31 mouse cellular contexts compared by ENCODE assay signal in genomic region chr4:96687358-96687803, GRCm38 (mm10). TPM values are rescaled to one million over a fixed set of nuclear protein-coding genes. Genes with fewer than 3 reads are reported as not detected.
DNase-seq lines count a peak whose midpoint lies in the region; ATAC-seq lines count a peak whose summit lies in the region.
"Had no signal": no experiment of that assay in that cellular context is flagged by ENCODE, and none has a peak within 500 bp of the region (broad histone marks: within the 10 kb centered on the region; RNA-seq: fewer than 3 reads in every experiment).

No protein-coding gene starts in this region.

- no peaks in the 10 kb centered on the region for H3K27me3 ChIP-seq in forebrain, embryonic 11.5 days (ENCODE audit: control insufficient read depth, insufficient read depth, low read length)
- H3K27me3 ChIP-seq in forebrain, embryonic 12.5 days, result no peaks in the 10 kb centered on the region
- no peaks in the 10 kb centered on the region for H3K27me3 ChIP-seq in hindbrain, embryonic 12.5 days
- H3K27me3 ChIP-seq in midbrain, embryonic 12.5 days, result no peaks in the 10 kb centered on the region
- H3K27me3 ChIP-seq: heart, embryonic 15.5 days had no signal

- WGBS in forebrain, embryonic 11.5 days, result 55% methylated on average over 2 of the region's 2 CpGs
- 38% methylated on average over 2 of the region's 2 CpGs for WGBS in forebrain, embryonic 12.5 days
- WGBS in hindbrain, embryonic 12.5 days, result 49% methylated on average over 2 of the region's 2 CpGs
- WGBS in midbrain, embryonic 12.5 days, result 37% methylated on average over 2 of the region's 2 CpGs

- no peak overlapping the region for H3K4me3 ChIP-seq in forebrain, embryonic 11.5 days (ENCODE audit: low read depth, low read length)
- no peak overlapping the region for H3K4me3 ChIP-seq in forebrain, embryonic 12.5 days (replicated peaks)
- H3K4me3 ChIP-seq in hindbrain, embryonic 12.5 days, result no peak overlapping the region
- H3K4me3 ChIP-seq in midbrain, embryonic 12.5 days, result no peak overlapping the region
- H3K4me3 ChIP-seq: heart, adult 2 months; heart, embryonic 15.5 days had no signal

- ATAC-seq in forebrain, embryonic 11.5 days (replicated peaks; ENCODE audit: low FRiP score), result 0 out of 2 replicates have a peak, but pooled peaks have one; percentile 25
- ATAC-seq in forebrain, embryonic 12.5 days (ENCODE audit: low FRiP score), result no peak
- ATAC-seq in hindbrain, embryonic 12.5 days (ENCODE audit: low FRiP score), result peak; percentile 64
- peak; percentile 67 for ATAC-seq in midbrain, embryonic 12.5 days (ENCODE audit: low FRiP score, low read depth)
- ATAC-seq: forebrain, postnatal 0 days had no signal

- H3K9ac ChIP-seq in forebrain, embryonic 11.5 days (ENCODE audit: low read length), result no peak overlapping the region
- H3K9ac ChIP-seq in forebrain, embryonic 12.5 days, result no peak overlapping the region
- H3K9ac ChIP-seq in hindbrain, embryonic 12.5 days, result no peak overlapping the region
- no peak overlapping the region for H3K9ac ChIP-seq in midbrain, embryonic 12.5 days (replicated peaks)
- H3K9ac ChIP-seq: forebrain, postnatal 0 days; heart, embryonic 15.5 days had no signal

- H3K4me1 ChIP-seq in forebrain, embryonic 11.5 days (replicated peaks; ENCODE audit: control insufficient read depth, insufficient read depth, low read length), result no peaks in the 10 kb centered on the region
- no peaks in the 10 kb centered on the region for H3K4me1 ChIP-seq in forebrain, embryonic 12.5 days
- H3K4me1 ChIP-seq in hindbrain, embryonic 12.5 days, result no peaks in the 10 kb centered on the region
- no peaks in the 10 kb centered on the region for H3K4me1 ChIP-seq in midbrain, embryonic 12.5 days
- H3K4me1 ChIP-seq: heart, embryonic 15.5 days had no signal

- no peaks in the 10 kb centered on the region for H3K9me3 ChIP-seq in forebrain, embryonic 11.5 days (ENCODE audit: control insufficient read depth, low read length)
- no peaks in the 10 kb centered on the region for H3K9me3 ChIP-seq in forebrain, embryonic 12.5 days
- H3K9me3 ChIP-seq in hindbrain, embryonic 12.5 days (replicated peaks), result no peaks in the 10 kb centered on the region
- H3K9me3 ChIP-seq in midbrain, embryonic 12.5 days, result no peaks in the 10 kb centered on the region
- H3K9me3 ChIP-seq: heart, embryonic 15.5 days had no signal

- H3K36me3 ChIP-seq in forebrain, embryonic 11.5 days (ENCODE audit: control insufficient read depth, insufficient read depth, low read length), result no peaks in the 10 kb centered on the region
- no peaks in the 10 kb centered on the region for H3K36me3 ChIP-seq in forebrain, embryonic 12.5 days (replicated peaks)
- H3K36me3 ChIP-seq in hindbrain, embryonic 12.5 days, result no peaks in the 10 kb centered on the region
- no peaks in the 10 kb centered on the region for H3K36me3 ChIP-seq in midbrain, embryonic 12.5 days
- H3K36me3 ChIP-seq: heart, embryonic 15.5 days had no signal

- no peak for DNase-seq in forebrain, embryonic 11.5 days (ENCODE audit: low spot score)
- DNase-seq in retina, embryonic 14.5 days (ENCODE audit: low spot score), result peak; percentile 25
- no peak for DNase-seq in layer of hippocampus, adult 8-10 months (ENCODE audit: low spot score in 2 of 2)
- no peak for DNase-seq in right cerebral cortex, postnatal 25 days
- no peak for DNase-seq in layer of hippocampus, postnatal 14 days (ENCODE audit: low spot score in 2 of 2)
- DNase-seq: adrenal gland, postnatal 36 days; cerebellum, adult 11 months; cerebellum, adult 9-11 months; forebrain, postnatal 0 days; gastrocnemius, postnatal 25 days; heart, adult 2 months; heart, postnatal 36 days; kidney, adult 2 months; right cerebral cortex, postnatal 14 days; spleen, adult 18-20 months; thymus, postnatal 14 days had no signal

- H3K4me2 ChIP-seq in forebrain, embryonic 11.5 days (ENCODE audit: low read depth, low read length, severe bottlenecking), result no peak overlapping the region
- H3K4me2 ChIP-seq in forebrain, embryonic 12.5 days, result no peak overlapping the region
- H3K4me2 ChIP-seq in hindbrain, embryonic 12.5 days (replicated peaks), result no peak overlapping the region
- no peak overlapping the region for H3K4me2 ChIP-seq in midbrain, embryonic 12.5 days (replicated peaks)
- H3K4me2 ChIP-seq: heart, embryonic 15.5 days had no signal

- H3K27ac ChIP-seq in forebrain, embryonic 11.5 days (ENCODE audit: low read depth, low read length), result no peak overlapping the region
- no peak overlapping the region for H3K27ac ChIP-seq in forebrain, embryonic 12.5 days
- no peak overlapping the region for H3K27ac ChIP-seq in hindbrain, embryonic 12.5 days
- no peak overlapping the region for H3K27ac ChIP-seq in midbrain, embryonic 12.5 days (replicated peaks)
- H3K27ac ChIP-seq: heart, adult 2 months; heart, embryonic 15.5 days; kidney, postnatal 0 days; macrophage had no signal

RNA-seq across cellular contexts. Expression of gene Cyp2j5, which starts 23.4 kb away (rescaled TPM):
- polyA plus RNA-seq in forebrain, embryonic 11.5 days (2014; fragmentation: Nextera tagmentation; extraction: Ambion mirVana), result not detected in 2 replicates
- not detected in 2 replicates for polyA plus RNA-seq in forebrain, embryonic 12.5 days (2016; fragmentation: Nextera tagmentation; extraction: Ambion mirVana)
- not detected in 2 replicates for polyA plus RNA-seq in hindbrain, embryonic 12.5 days (2016; fragmentation: Nextera tagmentation; extraction: Ambion mirVana)
- not detected in 2 replicates for polyA plus RNA-seq in midbrain, embryonic 12.5 days (2016; fragmentation: Nextera tagmentation; extraction: Ambion mirVana)
- total RNA-seq in layer of hippocampus, adult 8-10 months (2022), result under 1 TPM in 1 of 4 experiments, not detected in 3; 0.17 TPM
- total RNA-seq in layer of hippocampus, postnatal 14 days (2021), result not detected
- total RNA-seq: adrenal gland, postnatal 36 days; common myeloid progenitor, adult 5-6 weeks; ES-E14; forebrain, postnatal 0 days; gastrocnemius, postnatal 25 days; heart, adult 2 months; heart, postnatal 36 days; layer of hippocampus, postnatal 25 days; left cerebral cortex, postnatal 10 days had no signal
- polyA plus RNA-seq: forebrain, postnatal 0 days; heart, adult 2 months; heart, embryonic 15.5 days; intestine, embryonic 14.5 days; large intestine, adult 2 months; limb, embryonic 11.5 days; lung, embryonic 16.5 days; macrophage; neural tube, embryonic 14.5 days had no signal
